Mouse (Mus musculus) retina, embryonic 14.5 days (tissue): Measurements from ENCODE around the gene Tas2r118.

ENCODE experiments used
- DNase-seq: peaks from one replicate; pipeline ENCODE4 v3.0.0-alpha.2; 2015; ENCODE audit warnings: low spot score

Tas2r118 gene

GRCm38 (mm10) chr6:23969960-23970359 lies at the start of gene Tas2r118:
TSS of gene Tas2r118 (minus strand) at chr6:23970060.
- DNase-seq = no peak

- DNase-seq = no peak
These were observed 48.5 kb upstream of the Tas2r118 start for GRCm38 (mm10) chr6:24018320-24018719.

GRCm38 (mm10) chr6:23993276-23993675 lies 23.4 kb upstream of the Tas2r118 start:
- DNase-seq = no peak

- DNase-seq = no peak
These were observed 21.0 kb upstream of the Tas2r118 start for GRCm38 (mm10) chr6:23990687-23991387.

- DNase-seq = no peak
These were observed 16.4 kb upstream of the Tas2r118 start for GRCm38 (mm10) chr6:23986293-23986692.

GRCm38 (mm10) chr6:23966980-23967379 lies 2.9 kb downstream of the Tas2r118 start:
- DNase-seq = no peak

GRCm38 (mm10) chr6:23965925-23966324 lies 3.9 kb downstream of the Tas2r118 start:
- no peak for DNase-seq

GRCm38 (mm10) chr6:23963741-23964140 lies 6.1 kb downstream of the Tas2r118 start:
- DNase-seq = no peak

- no peak for DNase-seq
These were observed 29.1 kb downstream of the Tas2r118 start for GRCm38 (mm10) chr6:23940776-23941175.

- DNase-seq = no peak
These were observed 31.0 kb downstream of the Tas2r118 start for GRCm38 (mm10) chr6:23938575-23939488.

GRCm38 (mm10) chr6:23936414-23936813 lies 33.4 kb downstream of the Tas2r118 start:
- peak; percentile 45 for DNase-seq

- no peak for DNase-seq
These were observed 46.1 kb downstream of the Tas2r118 start for GRCm38 (mm10) chr6:23923806-23924205.
